Mouse (Mus musculus): ENCODE data around the gene Lrrc23. TPM values are rescaled to one million over a fixed set of nuclear protein-coding genes. Genes with fewer than 3 reads are reported as not detected.
A peak's percentile ranks its signal among the peaks of the same experiment; 100 is the strongest.

The Lrrc23 gene
- polyA plus RNA-seq, 1 experiment from 2014 or later: 0.43 TPM

- peaks cover 27% of the 10 kb centered on the region for H3K4me1 ChIP-seq (replicated peaks; ENCODE audit: insufficient read depth, low read length)
- H3K4me2 ChIP-seq (ENCODE audit: low read length): peak overlapping the region; percentile 75
- H3K4me3 ChIP-seq (replicated peaks; ENCODE audit: low read depth, low read length): peak overlapping the region; percentile 86
- 0 out of 2 replicates have a peak, but pooled peaks cover 2% of the 10 kb centered on the region for H3K36me3 ChIP-seq (ENCODE audit: insufficient read depth, low read length)
- no peaks in the 10 kb centered on the region for H3K9me3 ChIP-seq (replicated peaks; ENCODE audit: low read length)
- H3K27me3 ChIP-seq (ENCODE audit: insufficient read depth, low read length): no peaks in the 10 kb centered on the region
- WGBS: 32% methylated on average over 5 of the region's 5 CpGs
- no peak for TF ChIP-seq CTCF (IDR thresholded peaks at IDR 0.05; ENCODE audit: low read depth)
- DNase-seq (ENCODE audit: low spot score) (peak; percentile 92), ATAC-seq (replicated peaks; ENCODE audit: low FRiP score, low read depth) (no peak)
- H3K9ac ChIP-seq (ENCODE audit: low read depth, low read length): peak overlapping the region; percentile 99; the same call in 1 of the 2 replicates
- H3K27ac ChIP-seq: peak overlapping the region; percentile 98
Observed at GRCm38 (mm10) chr6:124757909-124758848, 21.3 kb downstream of the Lrrc23 start.

DNA sequence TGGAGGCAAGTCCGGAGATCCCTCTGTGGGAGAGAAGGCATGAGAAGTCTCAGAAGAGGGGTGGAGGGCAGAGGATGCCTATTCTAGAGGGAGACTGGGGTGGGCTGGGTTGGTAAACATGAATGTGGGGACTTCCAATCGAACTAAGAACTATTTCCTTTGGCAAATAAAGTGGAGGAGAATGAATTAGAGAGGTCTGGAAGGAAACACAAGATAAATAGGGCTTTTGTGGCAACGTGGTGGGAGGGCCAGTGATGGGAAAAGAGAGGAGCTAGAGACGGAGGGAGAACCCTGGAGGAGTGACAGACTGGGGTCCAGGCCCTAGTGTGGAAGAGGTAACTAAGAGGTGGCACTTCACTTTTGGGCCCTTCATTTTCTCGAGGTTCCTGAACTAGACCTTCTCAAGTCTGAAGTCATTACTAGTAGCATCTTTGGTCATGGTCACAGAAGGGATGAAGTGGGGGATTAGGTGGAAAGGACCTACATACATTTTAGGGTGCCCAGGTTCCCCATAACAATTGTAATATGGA is 22.1 kb downstream of the Lrrc23 start:
- Histone ChIP-seq H3K4me2 (ENCODE audit: low read length) (peak overlapping the region; percentile 75), H3K9ac (ENCODE audit: low read depth, low read length) (peak overlapping the region; percentile 99), H3K9me3 (replicated peaks; ENCODE audit: low read length) (no peaks in the 10 kb centered on the region), H3K36me3 (ENCODE audit: insufficient read depth, low read length) (0 out of 2 replicates have a peak, but pooled peaks cover 2% of the 10 kb centered on the region), H3K27ac (peak overlapping the region; percentile 98), H3K4me3 (replicated peaks; ENCODE audit: low read depth, low read length) (peak overlapping the region; percentile 86), H3K4me1 (replicated peaks; ENCODE audit: insufficient read depth, low read length) (peaks cover 27% of the 10 kb centered on the region), H3K27me3 (ENCODE audit: insufficient read depth, low read length) (no peaks in the 10 kb centered on the region)
- 11% methylated on average over 5 of the region's 5 CpGs for WGBS
- DNase-seq (ENCODE audit: low spot score) (no peak), ATAC-seq (replicated peaks; ENCODE audit: low FRiP score, low read depth) (no peak)
- TF ChIP-seq CTCF (IDR thresholded peaks at IDR 0.05; ENCODE audit: low read depth): no peak

DNA sequence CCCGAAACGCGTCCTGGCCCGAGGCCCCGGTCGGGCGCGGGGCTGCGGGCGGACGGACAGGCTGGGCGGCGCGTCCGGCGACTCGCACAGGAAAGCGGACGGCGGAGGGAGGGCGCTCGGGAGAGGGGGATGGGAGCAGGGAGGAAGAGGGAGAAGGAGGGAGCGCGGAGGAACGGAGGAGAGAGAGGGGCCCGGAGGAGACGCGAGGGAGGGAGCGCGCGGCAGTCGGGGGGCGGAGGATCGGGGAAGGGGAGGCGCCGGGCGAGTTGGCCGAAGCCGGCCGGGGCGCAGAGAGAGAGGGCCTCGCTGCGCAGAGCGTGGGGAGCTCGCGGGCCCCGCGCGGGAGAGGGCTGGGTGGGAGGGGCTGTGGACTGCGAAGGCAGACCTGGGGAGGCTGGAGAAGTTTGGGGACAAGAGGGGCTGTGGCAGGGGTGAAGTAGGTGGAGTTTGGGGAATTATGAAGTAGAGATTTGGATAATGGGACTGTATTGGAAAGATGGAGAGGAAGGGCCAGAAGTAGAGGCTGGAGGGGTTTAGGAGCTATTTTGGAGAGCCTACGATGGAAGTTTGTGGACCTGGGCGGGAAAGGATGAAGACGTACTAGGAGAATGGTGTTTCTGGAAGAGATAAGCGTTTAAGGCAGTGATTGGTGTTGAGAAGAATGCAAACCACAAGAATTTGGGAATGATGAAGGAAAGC is 22.7 kb downstream of the Lrrc23 start:
- ATAC-seq (replicated peaks; ENCODE audit: low FRiP score, low read depth) (peak; percentile 74), DNase-seq (ENCODE audit: low spot score) (peak; percentile 96)
- H3K27ac ChIP-seq: peak overlapping the region; percentile 98
- H3K4me1 ChIP-seq (replicated peaks; ENCODE audit: insufficient read depth, low read length): peaks cover 27% of the 10 kb centered on the region
- H3K9ac ChIP-seq (ENCODE audit: low read depth, low read length): peak overlapping the region; percentile 99
- TF ChIP-seq CTCF (IDR thresholded peaks at IDR 0.05; ENCODE audit: low read depth): no peak
- H3K4me3 ChIP-seq (replicated peaks; ENCODE audit: low read depth, low read length): peak overlapping the region; percentile 86
- H3K36me3 ChIP-seq (ENCODE audit: insufficient read depth, low read length): 0 out of 2 replicates have a peak, but pooled peaks cover 2% of the 10 kb centered on the region
- no peaks in the 10 kb centered on the region for H3K9me3 ChIP-seq (replicated peaks; ENCODE audit: low read length)
- under 1% methylated on average over 51 of the region's 54 CpGs for WGBS
- peak overlapping the region; percentile 75 for H3K4me2 ChIP-seq (ENCODE audit: low read length)
- H3K27me3 ChIP-seq (ENCODE audit: insufficient read depth, low read length): no peaks in the 10 kb centered on the region

- ATAC-seq (replicated peaks; ENCODE audit: low FRiP score, low read depth): peak; percentile 62
- Histone ChIP-seq H3K9ac (ENCODE audit: low read depth, low read length) (peak within 1 kb of the TSS; percentile 99), H3K36me3 (ENCODE audit: insufficient read depth, low read length) (0 out of 2 replicates have a peak, but pooled peaks cover 2% of the 10 kb centered on the region), H3K4me2 (ENCODE audit: low read length) (peak within 1 kb of the TSS; percentile 75), H3K27ac (peak within 1 kb of the TSS; percentile 98), H3K4me1 (replicated peaks; ENCODE audit: insufficient read depth, low read length) (peaks cover 27% of the 10 kb centered on the region), H3K27me3 (ENCODE audit: insufficient read depth, low read length) (no peaks in the 10 kb centered on the region), H3K4me3 (replicated peaks; ENCODE audit: low read depth, low read length) (peak within 1 kb of the TSS; percentile 86), H3K9me3 (replicated peaks; ENCODE audit: low read length) (no peaks in the 10 kb centered on the region)
- DNase-seq (ENCODE audit: low spot score): peak; percentile 82
- TF ChIP-seq CTCF (IDR thresholded peaks at IDR 0.05; ENCODE audit: low read depth): no peak
- under 1% methylated on average over 47 of the region's 100 CpGs for WGBS
Observed at GRCm38 (mm10) chr6:124755831-124756595, 23.5 kb downstream of the Lrrc23 start, which contains the start of the genes Gm45234 and Atn1. Gm45234 (minus strand) TSS chr6:124756021. Atn1 (minus strand) TSS chr6:124756524.

DNA sequence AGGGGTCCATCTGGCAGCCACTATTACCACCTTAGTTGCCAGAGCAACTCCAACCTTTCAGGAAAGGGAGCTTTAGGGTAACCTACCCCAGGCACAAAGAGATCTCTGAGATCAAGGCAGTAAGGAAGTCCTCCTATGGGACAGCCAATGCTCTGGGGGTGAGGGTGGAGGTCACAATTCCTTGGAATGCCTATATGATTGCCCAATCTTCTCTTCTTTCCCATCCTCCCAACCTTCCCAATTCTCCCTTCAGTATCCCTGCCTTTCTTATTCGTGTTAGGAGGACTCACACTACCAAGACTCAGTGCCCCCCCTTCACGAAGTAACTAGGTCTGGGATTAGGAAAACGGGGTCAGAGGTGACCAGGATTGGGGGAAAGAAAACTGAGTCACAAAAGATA is 24.2 kb downstream of the Lrrc23 start:
- H3K27me3 ChIP-seq (ENCODE audit: insufficient read depth, low read length): no peaks in the 10 kb centered on the region
- H3K4me3 ChIP-seq (replicated peaks; ENCODE audit: low read depth, low read length): peak overlapping the region; percentile 86
- DNase-seq (ENCODE audit: low spot score) (no peak), ATAC-seq (replicated peaks; ENCODE audit: low FRiP score, low read depth) (no peak)
- H3K36me3 ChIP-seq (ENCODE audit: insufficient read depth, low read length): 0 out of 2 replicates have a peak, but pooled peaks cover 2% of the 10 kb centered on the region
- H3K9ac ChIP-seq (ENCODE audit: low read depth, low read length): peak overlapping the region; percentile 99
- TF ChIP-seq CTCF (IDR thresholded peaks at IDR 0.05; ENCODE audit: low read depth): no peak
- WGBS: 2% methylated on average over 3 of the region's 3 CpGs
- H3K4me2 ChIP-seq (ENCODE audit: low read length): peak overlapping the region; percentile 75
- H3K27ac ChIP-seq: peak overlapping the region; percentile 98
- no peaks in the 10 kb centered on the region for H3K9me3 ChIP-seq (replicated peaks; ENCODE audit: low read length)
- peaks cover 27% of the 10 kb centered on the region for H3K4me1 ChIP-seq (replicated peaks; ENCODE audit: insufficient read depth, low read length)
